Mouse (Mus musculus): Measurements from ENCODE around the gene Por.

GRCm38 (mm10) chr5:135724536-135725322 lies 54.9 kb downstream of the Por start:
- TF ChIP-seq CTCF (IDR thresholded peaks at IDR 0.05; ENCODE audit: low read depth, low read length) (no peak), POLR2A (IDR thresholded peaks at IDR 0.05; ENCODE audit: extremely low read depth, insufficient read depth, low read length) (no peak)

All from liver, adult 2 months (tissue).